Mouse (Mus musculus): ENCODE data around the gene Tgif2.

DNA sequence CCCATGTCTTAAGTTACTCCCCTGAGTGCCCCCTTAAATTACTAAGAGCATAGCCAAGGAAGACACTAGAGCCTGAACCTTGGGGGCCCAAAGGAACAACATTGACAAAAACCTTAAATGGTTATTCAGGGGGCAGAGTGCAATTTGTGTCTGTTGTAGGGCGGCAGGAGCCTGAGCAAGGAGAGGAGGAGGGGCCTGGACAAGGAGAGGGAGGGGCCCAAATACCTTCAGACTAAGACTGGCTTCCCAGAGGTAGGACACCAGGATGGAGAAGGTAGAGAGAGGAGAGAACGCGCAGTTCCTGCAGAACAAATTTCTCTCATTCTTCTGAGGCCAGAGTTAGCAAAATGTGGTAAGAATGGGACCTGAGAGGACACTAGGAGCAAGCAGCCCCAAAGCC lies 24.4 kb upstream of the Tgif2 start:
- TF ChIP-seq POLR2A (IDR thresholded peaks at IDR 0.05; ENCODE audit: borderline replicate concordance, low read depth, low read length) (no peak), CTCF (IDR thresholded peaks at IDR 0.05; ENCODE audit: low read depth, low read length) (no peak)
